Mouse (Mus musculus): Measurements from ENCODE around the gene Tas2r134.

- no peak for TF ChIP-seq CTCF (IDR thresholded peaks at IDR 0.05; ENCODE audit: low read depth, low read length)
- no peak for TF ChIP-seq EP300 (IDR thresholded peaks at IDR 0.05; ENCODE audit: insufficient read depth, low read depth, low read length)
- TF ChIP-seq POLR2A (IDR thresholded peaks at IDR 0.05; ENCODE audit: insufficient read depth, low read length): no peak
These were observed 43.0 kb upstream of the Tas2r134 start for GRCm38 (mm10) chr2:51584050-51585046.

Data from ES-Bruce4 (cell line).